Mouse (Mus musculus) lung, postnatal 36 days (tissue): ENCODE measurements around the gene E130114P18Rik.

ENCODE experiments used
- DNase-seq: peaks from one replicate; pipeline ENCODE4 v3.0.0; 2022; ENCODE audit warnings: mixed read lengths

The E130114P18Rik gene

DNA sequence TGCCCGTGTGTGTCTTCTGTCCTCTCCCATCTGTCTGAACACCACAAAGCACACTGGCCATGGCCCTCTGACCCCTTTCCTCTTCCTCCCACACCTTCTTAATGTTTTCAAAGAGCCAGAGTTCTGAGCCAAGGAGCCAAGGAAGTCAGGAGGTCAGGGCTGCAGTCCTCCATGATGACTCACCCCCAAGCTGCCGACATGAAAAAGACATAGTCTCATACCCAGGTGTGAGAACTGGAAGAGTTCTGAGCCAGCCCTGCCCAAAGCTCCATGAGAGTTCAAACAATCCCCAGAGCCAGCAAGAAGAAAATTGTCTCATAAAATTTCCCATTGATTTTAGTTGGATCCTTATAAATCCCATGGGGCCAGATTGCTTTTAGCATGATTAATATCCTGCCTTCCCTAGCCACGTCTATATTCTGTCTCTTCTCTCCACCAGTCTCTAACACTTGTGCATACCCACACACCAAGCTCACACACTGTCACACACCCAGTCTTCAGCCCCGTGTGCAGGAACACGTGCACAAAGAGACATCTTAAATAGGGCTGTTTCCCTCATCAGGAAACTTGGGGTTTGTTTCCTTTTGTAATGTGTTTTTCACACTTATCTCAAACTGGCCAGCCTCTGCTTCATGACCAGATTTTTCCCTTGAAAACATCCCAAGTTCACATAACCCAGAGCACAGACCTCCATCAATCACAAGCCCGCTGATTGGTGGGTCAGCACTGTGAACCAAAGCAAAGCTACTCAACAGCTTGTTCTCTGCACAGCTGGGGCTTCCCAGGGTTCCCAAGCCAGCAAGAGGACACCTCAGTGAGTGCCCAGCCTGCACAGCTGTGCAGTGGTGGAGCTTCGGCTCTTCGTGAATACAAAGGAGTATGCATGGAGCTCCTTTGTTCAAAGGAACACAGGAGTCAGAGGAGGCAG, 88.2 kb downstream of the E130114P18Rik start:
- peak; percentile 73 for DNase-seq

DNA sequence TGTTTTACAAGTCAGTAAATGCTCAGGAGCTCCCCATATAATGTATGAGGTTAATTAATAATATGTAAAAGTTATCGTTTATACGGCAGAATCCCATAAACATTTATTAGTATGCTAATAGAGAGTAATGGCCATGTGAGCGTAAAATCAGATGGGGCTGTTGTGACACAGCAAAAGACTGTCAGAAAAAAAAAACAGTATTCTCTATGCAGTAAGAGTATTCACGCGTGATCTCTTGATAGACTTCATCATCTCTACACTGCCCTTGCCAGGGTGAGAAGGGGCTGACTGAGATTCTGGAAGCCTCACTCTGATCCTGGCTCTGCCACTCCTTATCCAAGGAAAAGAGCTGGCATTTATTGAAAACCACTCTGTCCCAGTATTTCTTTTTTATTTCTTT, 91.9 kb downstream of the E130114P18Rik start:
- DNase-seq = no peak

DNA sequence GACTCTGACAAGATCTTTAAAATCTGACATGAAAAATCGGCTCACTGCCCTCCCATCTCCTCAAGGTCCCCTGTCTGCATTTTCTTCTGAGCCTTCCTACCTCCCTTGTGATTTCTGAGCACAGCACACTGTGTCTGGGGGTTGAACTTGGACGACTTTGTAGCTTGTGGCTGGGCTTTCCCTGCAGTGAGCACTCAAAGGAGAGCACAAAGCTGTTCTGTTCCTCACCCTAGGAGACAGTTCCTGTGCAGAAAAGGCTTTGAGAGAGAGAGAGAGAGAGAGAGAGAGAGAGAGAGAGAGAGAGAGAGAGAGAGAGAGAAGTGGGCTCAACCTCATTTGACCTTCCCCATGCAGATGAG, 101.3 kb downstream of the E130114P18Rik start:
- DNase-seq = no peak

DNA sequence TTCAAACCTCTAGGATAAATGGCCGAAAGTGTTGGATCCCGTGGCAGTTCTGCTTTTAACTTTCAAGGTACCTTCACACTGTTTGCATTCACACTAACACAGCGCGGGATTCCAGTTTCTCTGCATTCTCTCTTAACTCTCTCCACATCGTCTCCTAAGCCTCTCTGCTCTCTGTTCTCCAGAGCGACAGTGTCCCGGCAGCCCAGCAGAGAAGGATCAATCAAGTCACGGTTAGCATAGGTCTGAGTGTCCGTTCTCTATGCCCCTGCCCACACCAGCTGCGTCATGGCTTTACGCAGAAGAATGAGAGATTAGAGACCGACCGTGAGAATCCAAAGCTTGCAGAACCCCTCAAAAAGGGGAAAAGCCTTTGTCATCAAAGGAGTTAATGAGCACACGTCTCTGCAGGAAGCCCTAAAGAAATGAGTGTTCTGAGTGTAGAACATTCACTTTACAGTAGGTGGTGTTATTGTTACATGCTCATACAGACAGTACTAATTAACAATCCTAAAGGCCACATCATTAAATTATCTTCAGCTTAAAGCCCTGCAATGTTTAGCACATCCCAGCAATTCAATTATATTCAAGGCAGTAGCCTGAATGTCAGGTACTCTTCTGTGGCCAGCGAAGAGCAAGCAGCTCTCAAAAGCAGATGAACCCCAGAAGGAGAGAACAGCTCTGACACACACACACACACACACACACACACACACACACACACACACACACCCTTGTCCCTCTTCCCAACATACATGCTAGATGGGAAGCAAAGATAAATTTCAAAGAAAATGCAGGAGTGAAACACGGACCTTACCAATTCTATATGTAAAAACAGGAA, 101.9 kb downstream of the E130114P18Rik start:
- no peak for DNase-seq

DNA sequence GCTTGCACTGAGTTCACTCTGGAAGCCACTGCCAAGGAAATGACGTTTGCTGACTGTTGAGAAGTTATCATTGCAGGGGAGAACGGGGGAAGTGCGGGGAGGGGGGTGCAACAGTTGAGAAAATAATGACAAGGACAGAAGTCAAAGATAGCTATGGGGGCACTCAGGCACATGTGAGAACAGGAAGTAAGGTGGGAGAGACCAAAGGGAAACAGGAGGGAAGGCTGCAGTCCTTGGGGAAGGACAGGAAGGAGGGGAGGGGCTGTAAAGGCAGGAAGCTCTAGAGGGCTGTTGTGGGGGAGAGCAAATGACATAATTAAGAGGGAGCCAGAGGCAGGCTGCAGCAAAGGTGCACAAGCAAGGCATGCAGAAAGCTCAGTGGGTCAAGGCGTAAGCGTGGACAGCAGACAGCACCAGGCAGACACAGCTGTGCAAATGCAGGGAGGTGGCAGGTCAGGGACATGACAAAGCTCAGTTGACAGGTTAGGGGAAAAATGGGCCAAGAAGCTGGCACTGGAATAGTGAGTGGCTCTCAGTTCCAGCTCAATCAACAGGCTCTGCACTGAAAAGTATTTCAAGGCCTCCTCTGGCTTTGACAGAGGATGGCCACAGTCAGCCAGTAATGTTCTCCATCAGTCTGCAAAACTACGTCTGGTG, 103.9 kb downstream of the E130114P18Rik start:
- DNase-seq = no peak

DNA sequence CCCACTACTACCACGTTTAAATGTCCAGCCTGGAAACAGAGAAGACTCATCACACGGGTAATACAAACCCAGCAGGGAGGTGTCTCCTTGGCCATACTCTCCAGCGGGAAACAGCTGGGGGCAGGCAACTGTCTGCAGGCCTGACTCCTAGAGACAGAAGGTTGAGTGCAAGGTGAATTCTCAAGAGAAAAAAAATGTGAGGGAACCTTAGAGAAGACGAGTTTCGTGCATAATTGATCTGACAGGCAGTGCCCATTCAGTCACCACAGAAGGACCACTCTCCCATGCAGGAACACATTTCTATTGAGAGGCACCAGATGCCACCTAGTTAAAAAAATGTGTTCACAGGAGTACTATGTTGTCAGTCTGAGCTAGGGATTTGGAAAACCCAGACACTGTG, 105.4 kb downstream of the E130114P18Rik start:
- no peak for DNase-seq

DNA sequence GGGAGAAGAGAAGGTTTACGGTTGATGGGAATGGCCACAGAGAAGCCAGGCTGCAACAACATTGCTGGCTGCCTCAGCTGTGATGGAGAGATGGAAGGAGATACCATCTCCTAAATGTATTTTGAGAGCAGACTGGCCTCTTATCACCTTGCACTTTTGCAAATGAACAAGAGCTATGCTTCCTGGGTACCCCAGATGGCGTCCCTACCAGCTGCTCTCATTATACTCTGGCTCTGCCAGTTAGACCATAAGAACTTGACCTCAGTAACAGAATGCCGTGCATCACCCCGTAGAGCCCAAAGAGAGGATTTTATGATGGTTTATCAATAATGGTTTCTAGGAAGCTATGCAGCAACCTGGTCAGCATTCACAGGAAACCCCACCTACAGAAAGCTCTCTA, 106.0 kb downstream of the E130114P18Rik start:
- no peak for DNase-seq

DNA sequence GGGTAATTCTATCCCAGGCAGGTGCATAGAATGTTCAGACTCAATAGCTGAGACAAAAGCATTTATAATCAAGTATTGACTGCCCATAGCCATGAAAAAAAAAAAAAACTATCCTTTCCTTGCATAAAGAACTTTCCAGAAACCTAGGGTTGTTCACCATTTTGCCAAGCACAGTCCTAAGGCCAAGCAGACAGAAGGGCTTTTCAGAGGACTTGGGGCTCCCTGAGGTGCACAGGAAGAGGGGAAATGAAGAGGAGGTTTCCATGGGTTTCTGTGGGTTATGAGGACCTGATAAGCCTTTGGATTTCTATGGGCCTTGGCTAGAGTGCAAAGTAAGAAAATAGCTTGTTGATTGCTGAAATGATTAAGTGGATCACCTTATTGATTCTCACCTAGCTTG, 107.5 kb downstream of the E130114P18Rik start:
- no peak for DNase-seq

DNA sequence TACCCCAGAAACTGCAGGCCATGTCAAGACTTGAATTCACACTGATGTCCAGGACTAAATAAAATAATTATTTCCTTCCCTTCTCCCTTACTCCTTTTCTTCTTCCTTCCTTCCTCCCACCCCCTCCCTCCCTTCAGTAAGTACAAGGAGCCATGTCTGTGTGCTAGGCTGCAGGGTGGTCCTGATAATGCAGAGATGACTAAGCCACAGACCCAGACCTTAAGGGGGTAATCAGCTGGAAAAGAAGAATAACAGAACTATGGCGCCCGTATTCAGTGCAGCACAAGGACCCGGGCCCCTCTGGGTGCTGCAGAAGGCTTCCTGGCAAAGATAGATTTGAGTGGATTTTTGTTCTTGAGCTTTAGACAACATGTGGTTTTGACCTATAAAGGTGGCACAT, 108.1 kb downstream of the E130114P18Rik start:
- no peak for DNase-seq

DNA sequence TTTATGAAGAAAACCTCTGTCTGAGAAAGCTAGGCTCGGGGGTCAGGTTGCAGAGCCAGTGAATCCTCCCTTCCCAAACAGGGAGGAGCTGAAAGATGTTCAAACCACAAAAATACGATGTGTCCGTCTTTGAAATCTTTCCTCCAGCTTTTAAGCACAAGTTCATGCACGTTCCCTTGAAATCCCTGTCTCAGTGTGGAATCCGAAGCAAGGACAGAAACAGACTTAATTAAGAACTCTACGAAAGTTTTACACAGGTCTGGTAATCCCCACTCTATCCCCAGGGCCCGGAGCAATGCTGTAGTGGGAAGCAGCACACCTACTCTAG, 112.5 kb downstream of the E130114P18Rik start:
- DNase-seq = no peak

DNA sequence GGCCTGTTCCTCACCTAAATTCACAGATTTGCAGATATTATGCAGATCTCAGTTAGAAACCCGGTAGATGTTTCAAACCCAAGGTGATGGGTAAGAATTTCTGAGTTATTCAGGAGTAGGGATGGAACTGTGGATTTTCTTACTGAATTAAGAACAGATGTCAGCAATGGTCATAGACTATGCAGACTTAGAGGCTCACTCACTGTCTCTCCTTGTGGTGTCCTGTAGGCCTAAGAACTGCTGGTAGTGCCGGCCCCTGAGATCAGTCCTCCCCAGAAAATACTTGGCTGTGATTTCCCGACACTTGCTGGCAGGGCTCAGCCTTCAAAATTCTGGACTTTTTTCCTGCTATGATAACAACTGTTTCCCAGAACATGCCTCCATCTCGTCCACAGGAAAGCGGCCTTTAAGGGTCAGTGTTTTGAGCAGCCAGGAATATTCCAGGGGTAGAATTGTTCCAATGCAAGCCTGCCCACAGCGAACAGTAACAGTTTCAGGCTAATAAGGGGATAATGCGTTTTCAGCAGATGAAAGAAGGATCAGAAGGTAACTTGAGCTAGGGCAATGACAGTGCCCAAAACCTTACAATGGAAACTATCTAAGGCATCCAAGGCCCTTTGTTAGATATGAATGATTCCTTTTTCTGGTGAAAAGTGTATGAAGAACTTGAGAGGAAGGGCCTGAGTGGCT, 113.0 kb downstream of the E130114P18Rik start:
- no peak for DNase-seq

DNA sequence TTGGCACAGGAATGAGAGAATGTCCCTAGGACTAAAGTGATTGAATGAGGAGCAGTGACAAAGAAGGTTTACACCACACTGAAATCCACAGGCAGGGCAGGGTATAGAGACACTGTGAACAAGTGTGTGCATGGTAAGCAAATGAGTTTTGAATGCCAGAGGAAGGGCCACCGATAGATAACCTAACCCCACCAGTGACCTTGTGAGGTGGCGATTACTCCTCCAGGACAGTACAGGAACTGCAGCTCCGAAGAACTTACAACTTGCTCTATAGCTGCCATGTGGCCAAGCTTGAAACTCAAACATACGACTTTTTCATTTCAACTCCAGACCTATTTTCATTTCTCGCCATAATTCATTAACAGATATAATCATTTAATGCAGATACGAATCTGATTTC, 114.0 kb downstream of the E130114P18Rik start:
- no peak for DNase-seq

DNA sequence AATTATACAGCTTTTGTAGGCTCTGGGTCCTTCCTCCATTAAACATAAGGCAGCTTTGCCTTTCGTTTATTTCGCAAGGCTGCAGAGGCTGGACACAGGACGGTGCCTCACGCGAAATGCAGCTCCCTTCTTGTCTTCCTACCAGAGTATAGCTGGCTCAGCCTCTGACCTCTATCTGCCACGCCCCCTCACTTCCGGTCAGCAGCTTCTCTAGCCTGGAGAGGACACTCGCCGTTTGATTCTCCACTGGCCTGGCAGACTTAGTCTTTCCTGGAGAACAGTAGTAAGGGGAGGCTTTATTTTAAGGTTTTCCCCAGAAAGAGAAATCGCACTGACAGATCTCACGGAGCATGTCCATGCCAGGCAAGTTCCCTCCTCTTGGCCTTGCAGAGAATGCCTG, 115.0 kb downstream of the E130114P18Rik start:
- DNase-seq = peak; percentile 42

DNA sequence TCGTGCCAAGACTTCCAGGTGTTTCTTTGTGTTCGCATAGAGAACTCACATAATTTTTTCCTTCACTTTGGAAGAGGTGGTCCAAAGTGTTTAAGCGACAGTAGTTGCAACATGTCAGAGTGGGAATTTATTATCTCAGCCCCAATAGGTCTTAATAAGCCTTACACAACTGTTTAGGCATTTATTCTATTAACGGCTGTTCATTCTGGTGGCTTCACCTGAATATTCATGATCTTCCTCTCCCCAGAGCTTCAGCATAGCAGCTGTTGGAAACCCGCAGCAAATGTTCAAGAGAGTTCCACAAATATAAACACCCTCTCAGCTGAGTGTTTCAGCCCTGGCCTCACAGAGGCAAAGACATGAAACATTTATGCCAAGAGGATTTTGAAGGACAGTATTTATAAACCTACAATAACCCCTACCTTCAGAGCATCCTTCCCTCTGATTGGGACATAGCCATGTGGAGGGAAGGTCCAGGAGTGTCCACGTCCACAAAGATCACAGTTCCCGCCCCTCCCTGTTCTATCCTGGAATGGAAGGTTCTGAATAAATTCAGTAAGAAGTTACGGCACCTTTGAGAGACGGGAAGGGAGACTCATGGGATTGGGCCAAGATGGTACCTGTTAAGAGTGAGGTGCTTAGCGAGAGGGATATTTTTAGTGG, 116.1 kb downstream of the E130114P18Rik start:
- DNase-seq = no peak

DNA sequence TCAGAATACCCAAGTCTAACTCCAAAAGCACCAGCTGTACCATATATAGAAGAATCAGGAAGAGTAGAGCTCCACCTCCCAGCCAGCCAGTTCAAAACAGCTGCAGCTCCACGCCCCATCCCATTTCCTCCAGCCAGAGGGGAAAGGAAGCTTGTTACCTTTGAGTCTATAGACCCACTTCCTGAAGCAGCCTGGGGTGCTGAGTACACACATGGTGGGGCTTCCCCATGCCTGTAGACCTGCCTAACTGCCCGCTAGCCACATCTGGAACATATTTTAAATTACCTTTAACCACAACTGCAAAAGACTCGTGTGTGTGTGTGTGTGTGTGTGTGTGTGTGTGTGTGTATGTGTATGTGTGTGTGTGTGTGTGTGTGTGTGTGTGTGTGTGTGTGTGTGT, 120.3 kb downstream of the E130114P18Rik start:
- no peak for DNase-seq

DNA sequence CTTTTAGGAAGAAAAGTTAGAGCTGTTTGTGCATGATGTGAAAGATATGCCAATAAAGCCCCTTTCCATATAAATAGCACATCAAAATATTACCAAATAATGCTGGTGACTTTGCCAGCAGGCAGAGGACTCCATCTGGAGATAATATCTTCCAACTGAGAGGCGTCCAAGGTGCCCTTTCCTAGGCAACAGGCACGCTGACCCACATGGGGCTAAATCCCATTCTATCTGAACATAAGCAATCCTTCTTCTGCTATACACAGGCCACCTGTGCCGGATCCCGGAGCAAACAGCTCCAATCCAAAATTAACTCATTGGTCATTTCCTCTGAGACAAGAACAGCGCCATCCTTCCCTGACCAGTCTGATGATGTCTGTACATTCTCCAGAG, 128.3 kb downstream of the E130114P18Rik start:
- DNase-seq = no peak

DNA sequence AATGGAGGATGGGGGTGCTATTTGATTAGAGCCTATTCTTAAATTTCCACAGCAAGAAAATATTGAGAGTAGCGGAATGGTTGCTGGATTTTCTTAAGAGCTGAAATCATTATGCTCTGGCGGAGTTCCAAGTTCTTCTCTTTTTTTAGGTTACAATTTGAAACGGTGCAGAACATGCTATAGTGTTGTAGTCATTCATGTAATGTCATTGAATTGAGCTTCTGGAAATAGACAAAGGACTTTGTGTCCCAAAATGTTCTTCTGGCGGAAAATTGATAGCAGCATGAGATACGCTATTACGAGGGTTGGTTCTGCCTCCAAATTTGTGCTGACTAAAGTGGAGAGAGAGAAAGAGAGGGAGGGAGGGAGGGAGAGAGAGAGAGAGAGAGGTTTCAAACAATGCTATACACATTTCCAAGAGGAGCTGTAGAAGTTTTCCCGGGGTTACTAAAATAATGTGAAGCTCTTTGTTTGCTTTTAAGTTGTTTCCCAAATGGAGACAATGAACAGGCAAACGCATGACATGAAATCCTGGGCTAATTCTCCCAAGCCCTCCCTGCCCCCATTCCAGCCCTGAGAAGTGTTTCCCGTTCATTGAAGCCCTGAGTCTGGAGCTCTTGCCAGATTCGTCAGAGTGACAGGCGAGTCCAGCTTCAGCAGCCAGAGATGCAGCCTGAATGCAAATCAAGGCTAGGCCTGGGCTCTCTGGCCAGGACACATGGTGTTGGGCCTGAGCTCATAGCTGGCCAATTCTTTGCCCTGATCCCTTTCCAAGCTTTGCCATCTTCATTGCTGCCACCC, 128.9 kb downstream of the E130114P18Rik start:
- peak; percentile 4 for DNase-seq

DNA sequence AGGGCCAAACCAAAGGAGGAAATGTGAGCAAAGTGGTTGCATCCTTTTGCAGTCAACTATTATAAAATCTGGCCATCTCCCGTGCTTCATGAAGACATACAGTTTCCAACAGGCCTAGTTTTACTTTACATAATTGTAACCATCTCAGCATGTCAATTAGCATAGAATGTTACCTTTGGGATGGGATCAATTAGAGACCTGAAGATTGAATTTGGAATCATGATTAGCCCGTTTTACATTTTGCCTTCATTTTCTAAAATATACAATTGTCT, 129.5 kb downstream of the E130114P18Rik start:
- DNase-seq = no peak

DNA sequence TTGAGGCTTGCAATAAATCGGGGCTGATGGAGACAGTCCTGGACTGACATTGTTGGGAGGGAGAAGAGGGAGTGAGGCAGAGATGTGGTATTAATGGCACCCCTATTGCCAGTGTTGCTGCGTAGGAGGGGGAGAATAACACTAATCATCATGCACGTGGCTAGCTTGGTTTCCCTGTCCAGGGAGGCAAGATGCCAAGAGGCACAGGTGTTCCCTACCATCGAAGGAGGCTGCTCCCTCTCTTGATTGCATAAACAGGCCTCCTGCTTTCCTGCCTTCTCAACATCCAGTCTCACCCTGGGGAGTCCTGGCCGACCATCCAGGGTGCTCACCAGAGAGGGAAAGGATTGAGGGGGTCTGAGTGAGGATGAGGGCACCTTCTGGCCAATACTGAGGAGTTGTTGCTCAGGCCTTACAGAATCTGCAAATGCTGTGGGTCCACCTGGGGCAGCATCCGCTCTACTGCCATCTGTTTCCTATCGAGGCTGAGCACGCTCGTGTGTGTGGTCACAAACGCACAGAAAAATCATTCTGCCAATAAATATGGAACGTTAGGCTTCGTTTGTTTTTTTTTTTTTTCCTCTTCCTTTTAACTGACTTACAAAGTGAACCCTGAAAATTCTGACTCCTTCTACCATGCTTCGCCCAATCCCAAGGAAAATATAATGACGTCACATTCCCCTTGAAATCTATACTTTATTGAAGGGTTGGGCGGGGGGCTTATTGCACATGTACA, 130.0 kb downstream of the E130114P18Rik start:
- DNase-seq = no peak

DNA sequence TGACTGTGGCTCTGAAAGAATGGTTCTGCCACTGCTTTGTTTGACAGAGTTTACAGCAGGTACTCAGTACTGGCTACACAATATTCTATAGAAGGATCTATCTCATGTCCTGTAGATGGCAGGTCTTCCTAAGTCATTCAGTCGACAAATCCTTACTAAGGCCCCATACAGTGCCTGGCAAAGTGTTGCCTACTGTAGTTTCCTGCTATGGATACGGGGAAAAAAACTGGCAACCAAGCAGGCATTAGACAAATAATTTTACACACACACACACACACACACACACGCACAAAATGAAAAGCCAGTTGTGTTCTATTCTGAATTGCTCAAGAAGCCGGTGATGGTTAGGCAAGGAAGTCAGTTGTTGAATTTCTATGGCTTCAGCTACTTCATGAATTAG, 130.6 kb downstream of the E130114P18Rik start:
- no peak for DNase-seq

DNA sequence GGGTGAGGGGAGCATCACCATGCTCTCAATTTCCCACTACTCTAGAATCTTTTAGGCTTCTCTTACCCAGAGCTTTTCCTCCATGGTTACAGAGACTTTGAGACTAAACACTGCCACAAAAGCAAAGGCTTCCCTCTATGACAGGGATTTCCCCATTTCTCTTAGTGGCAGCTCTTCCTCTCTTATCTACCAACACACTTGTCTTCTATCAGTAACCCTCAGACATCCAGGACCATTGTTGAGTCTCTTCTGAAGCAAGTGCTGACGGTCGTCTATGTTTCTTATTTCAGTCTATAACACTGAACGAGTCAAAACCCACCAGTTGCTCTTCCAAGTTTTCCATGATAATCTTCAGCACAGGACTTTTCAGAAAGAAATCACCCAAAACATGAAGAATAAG, 137.5 kb downstream of the E130114P18Rik start:
- no peak for DNase-seq
